Mouse (Mus musculus): ENCODE measurements at regions not wholly inside any gene's neighbourhood (a gene's known extent, or its start where the extent isn't known, plus 50 kb on each side); places are given as distances from the start of the nearest gene placed in this dataset.

DNA sequence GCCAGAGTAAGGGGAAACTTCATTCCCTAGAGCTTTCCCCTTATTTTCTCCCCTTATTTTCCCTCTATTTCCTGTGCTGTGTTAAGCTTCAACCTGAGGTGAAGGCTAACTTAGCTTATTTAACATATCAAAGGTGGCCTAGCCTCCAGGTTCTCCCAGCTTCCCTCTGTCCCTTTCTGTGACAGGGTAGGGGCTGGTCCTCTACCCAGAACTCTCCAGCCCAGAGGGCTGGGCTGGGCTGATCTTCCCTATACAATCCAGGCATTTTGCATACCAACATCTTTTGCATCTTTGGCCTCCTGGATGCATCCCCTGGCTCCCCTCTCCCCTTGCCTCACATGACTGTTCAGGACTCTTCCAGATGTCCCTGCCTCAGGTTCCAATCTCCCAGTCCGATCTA, 487.9 kb downstream of the Klf5 start:
- Histone ChIP-seq H3K4me3 (ENCODE audit: control insufficient read depth in 1 of 2, insufficient read depth in 1 of 2, low read depth in 2 of 2, low read length in 2 of 2) (no peak overlapping the region), H3K9me3 (replicated peaks; ENCODE audit: insufficient read depth, low read length) (no peaks in the 10 kb centered on the region), H3K79me2 (ENCODE audit: control insufficient read depth, insufficient read depth, low read length, poor library complexity) (no peaks in the 10 kb centered on the region), H3K9ac (ENCODE audit: control insufficient read depth, low read depth, low read length, poor library complexity, severe bottlenecking) (no peak overlapping the region), H3K27ac (ENCODE audit: control insufficient read depth, low read depth, low read length) (no peak overlapping the region), H3K4me1 (ENCODE audit: control insufficient read depth in 1 of 2, insufficient read depth in 2 of 2, low read length in 2 of 2) (no peaks in the 10 kb centered on the region), H3K36me3 (ENCODE audit: control insufficient read depth in 1 of 2, insufficient read depth in 2 of 2, low read length in 2 of 2) (no peaks in the 10 kb centered on the region), H3K27me3 (ENCODE audit: control insufficient read depth in 1 of 2, insufficient read depth in 2 of 2, low read length in 2 of 2) (no peaks in the 10 kb centered on the region)
- no peak for DNase-seq (ENCODE audit: low read depth, low spot score)
- TF ChIP-seq MXI1 (IDR thresholded peaks at IDR 0.05; ENCODE audit: low read depth, low read length) (no peak), KAT2A (conservative IDR thresholded peaks at IDR 0.05; ENCODE audit: low read depth, low read length) (no peak), EP300 (IDR thresholded peaks at IDR 0.05; ENCODE audit: low read depth in 1 of 2, low read length in 2 of 2) (no peak), GABPA (IDR thresholded peaks at IDR 0.05; ENCODE audit: low read depth, low read length) (no peak), TAL1 (IDR thresholded peaks at IDR 0.05; ENCODE audit: low read length) (no peak), ZNF384 (IDR thresholded peaks at IDR 0.05; ENCODE audit: low read depth, low read length) (no peak), HCFC1 (IDR thresholded peaks at IDR 0.05; ENCODE audit: low read depth, low read length) (no peak), JUND (IDR thresholded peaks at IDR 0.05; ENCODE audit: low read depth, low read length) (no peak), ETS1 (IDR thresholded peaks at IDR 0.05; ENCODE audit: low read depth, low read length) (no peak), MYB (IDR thresholded peaks at IDR 0.05; ENCODE audit: low read depth, low read length) (no peak), POLR2A (IDR thresholded peaks at IDR 0.05; ENCODE audit: control insufficient read depth in 1 of 2, insufficient read depth in 1 of 2, low read depth in 1 of 2, low read length in 2 of 2, poor library complexity in 1 of 2) (no peak), NELFE (IDR thresholded peaks at IDR 0.05; ENCODE audit: low read depth, low read length) (no peak), ELF1 (IDR thresholded peaks at IDR 0.05; ENCODE audit: low read depth, low read length) (no peak), NRF1 (IDR thresholded peaks at IDR 0.05; ENCODE audit: insufficient read depth, low read depth, low read length, poor library complexity, severe bottlenecking) (no peak), CHD1 (IDR thresholded peaks at IDR 0.05; ENCODE audit: low read depth, low read length) (no peak), GATA1 (IDR thresholded peaks at IDR 0.05; ENCODE audit: low read depth, low read length) (no peak), UBTF (IDR thresholded peaks at IDR 0.05; ENCODE audit: borderline replicate concordance, insufficient read depth, low read depth, low read length) (no peak), ZC3H11A (IDR thresholded peaks at IDR 0.05; ENCODE audit: low read depth, low read length) (no peak)

DNA sequence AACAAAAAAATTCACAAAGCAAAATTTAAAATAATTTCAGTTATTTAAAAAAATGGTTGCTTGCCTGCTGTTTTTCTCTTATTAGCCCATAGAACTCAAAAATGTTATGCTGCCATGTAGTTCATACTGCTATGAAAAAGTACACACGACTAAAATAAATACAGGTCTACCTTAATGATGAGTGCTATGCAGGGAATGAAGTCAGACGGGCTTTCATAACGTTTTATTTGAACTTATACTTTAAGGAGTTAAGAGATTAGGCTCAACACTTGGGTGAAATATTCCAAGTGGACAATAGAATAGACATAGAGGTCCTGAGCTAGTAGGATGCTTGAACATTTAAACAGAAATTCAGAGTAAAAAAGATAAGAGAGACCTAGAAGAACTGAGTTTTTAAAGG, 489.7 kb downstream of the Klf5 start:
- TF ChIP-seq TCF12 (IDR thresholded peaks at IDR 0.05; ENCODE audit: low read depth, low read length), result no peak
- no peak for TF ChIP-seq ZC3H11A (IDR thresholded peaks at IDR 0.05; ENCODE audit: low read depth, low read length)
- TF ChIP-seq MYC (IDR thresholded peaks at IDR 0.05; ENCODE audit: low read depth, low read length), result no peak
- TF ChIP-seq MXI1 (IDR thresholded peaks at IDR 0.05; ENCODE audit: low read depth, low read length), result no peak
- TF ChIP-seq USF1 (IDR thresholded peaks at IDR 0.05; ENCODE audit: low read depth, low read length), result no peak
- TF ChIP-seq MYB (IDR thresholded peaks at IDR 0.05; ENCODE audit: low read depth, low read length), result no peak
- TF ChIP-seq NRF1 (IDR thresholded peaks at IDR 0.05; ENCODE audit: insufficient read depth, low read depth, low read length, poor library complexity, severe bottlenecking), result no peak
- no peak for TF ChIP-seq POLR2A (IDR thresholded peaks at IDR 0.05; ENCODE audit: control insufficient read depth in 1 of 2, insufficient read depth in 1 of 2, low read depth in 1 of 2, low read length in 2 of 2, poor library complexity in 1 of 2)
- no peak for TF ChIP-seq ZKSCAN1 (IDR thresholded peaks at IDR 0.05; ENCODE audit: low read depth, low read length)
- TF ChIP-seq HCFC1 (IDR thresholded peaks at IDR 0.05; ENCODE audit: low read depth, low read length), result no peak
- TF ChIP-seq BHLHE40 (IDR thresholded peaks at IDR 0.05; ENCODE audit: borderline replicate concordance, low read depth, low read length), result no peak
- TF ChIP-seq NELFE (IDR thresholded peaks at IDR 0.05; ENCODE audit: low read depth, low read length), result no peak
- no peak for TF ChIP-seq UBTF (IDR thresholded peaks at IDR 0.05; ENCODE audit: borderline replicate concordance, insufficient read depth, low read depth, low read length)
- TF ChIP-seq MAFK (IDR thresholded peaks at IDR 0.05; ENCODE audit: borderline replicate concordance, low read depth, low read length), result no peak
- no peak for TF ChIP-seq RCOR1 (IDR thresholded peaks at IDR 0.05; ENCODE audit: low read depth, low read length)
- H3K9ac ChIP-seq (ENCODE audit: control insufficient read depth, low read depth, low read length, poor library complexity, severe bottlenecking), result no peak overlapping the region
- H3K4me1 ChIP-seq (ENCODE audit: control insufficient read depth in 1 of 2, insufficient read depth in 2 of 2, low read length in 2 of 2), result no peaks in the 10 kb centered on the region
- H3K36me3 ChIP-seq (ENCODE audit: control insufficient read depth in 1 of 2, insufficient read depth in 2 of 2, low read length in 2 of 2), result no peaks in the 10 kb centered on the region
- no peak overlapping the region for H3K4me3 ChIP-seq (ENCODE audit: control insufficient read depth in 1 of 2, insufficient read depth in 1 of 2, low read depth in 2 of 2, low read length in 2 of 2)
- no peak overlapping the region for H3K27ac ChIP-seq (ENCODE audit: control insufficient read depth, low read depth, low read length)
- H3K27me3 ChIP-seq (ENCODE audit: control insufficient read depth in 1 of 2, insufficient read depth in 2 of 2, low read length in 2 of 2), result no peaks in the 10 kb centered on the region
- H3K79me2 ChIP-seq (ENCODE audit: control insufficient read depth, insufficient read depth, low read length, poor library complexity), result no peaks in the 10 kb centered on the region
- no peaks in the 10 kb centered on the region for H3K9me3 ChIP-seq (replicated peaks; ENCODE audit: insufficient read depth, low read length)
- DNase-seq (ENCODE audit: low read depth, low spot score), result no peak
